Mouse (Mus musculus): ENCODE measurements around the gene U2surp. TPM values are rescaled to one million over a fixed set of nuclear protein-coding genes. Genes with fewer than 3 reads are reported as not detected.

U2surp gene
- total and polyA plus RNA-seq, 3 experiments, result 69.0 to 244 (median 72.1) TPM

DNA sequence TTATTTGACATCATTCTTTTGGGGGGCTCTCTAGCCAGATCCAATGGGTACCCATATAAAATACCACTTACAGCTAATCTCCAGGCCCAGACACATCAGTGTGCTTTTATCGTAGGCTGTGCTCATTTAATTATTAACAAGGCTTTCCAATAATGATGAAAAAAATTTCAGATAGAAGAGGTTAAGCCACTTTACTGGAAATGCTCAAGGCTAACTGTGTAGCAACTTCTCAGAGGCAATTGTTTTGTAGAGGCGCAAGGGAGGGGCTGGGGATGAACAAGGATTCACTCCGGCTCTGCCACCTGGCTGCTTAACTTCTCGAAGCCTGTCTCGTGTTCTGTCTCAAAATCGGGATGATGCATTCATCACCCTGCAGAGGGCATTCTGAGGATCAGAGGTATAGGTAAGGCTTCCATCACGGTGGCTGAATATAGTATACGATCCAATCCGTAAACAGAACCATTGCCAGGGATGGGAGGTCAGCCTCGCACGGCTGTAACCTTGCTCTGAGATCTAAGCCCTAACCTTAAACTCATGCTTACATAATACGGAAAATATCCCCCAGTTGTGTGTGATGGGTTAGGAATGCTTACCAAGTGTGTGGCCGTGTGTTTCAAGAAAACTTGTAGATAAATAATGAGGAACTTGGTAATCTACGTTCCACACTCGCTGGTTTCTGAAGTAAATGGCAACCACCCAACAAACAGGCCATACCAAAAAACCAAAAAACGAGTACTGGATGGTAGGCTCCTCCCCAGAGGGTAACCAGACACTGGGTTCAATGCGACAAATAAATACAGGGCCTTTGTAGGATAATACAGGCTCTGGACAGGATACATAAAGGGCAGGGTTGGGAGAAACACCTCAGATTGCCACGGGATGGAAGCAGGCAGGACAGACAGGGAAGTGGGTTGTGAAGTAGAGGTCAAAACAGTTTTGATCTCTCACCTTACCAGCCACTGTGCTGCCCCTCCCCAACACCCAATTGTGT, 42.7 kb upstream of the U2surp start:
- H3K9ac ChIP-seq (ENCODE audit: control insufficient read depth, low read depth, low read length, poor library complexity, severe bottlenecking), result peak overlapping the region; percentile 71
- H3K27ac ChIP-seq (ENCODE audit: control insufficient read depth, low read depth, low read length), result peak overlapping the region; percentile 99
- peaks cover 0 to 71% of the 10 kb centered on the region in 2 experiments; a peak in 2 of 4 replicates for H3K36me3 ChIP-seq (ENCODE audit: control insufficient read depth in 1 of 2, insufficient read depth in 2 of 2, low read length in 2 of 2)
- H3K9me3 ChIP-seq (replicated peaks; ENCODE audit: insufficient read depth, low read length), result no peaks in the 10 kb centered on the region
- peaks cover 38 to 76% of the 10 kb centered on the region in 2 experiments for H3K4me1 ChIP-seq (ENCODE audit: control insufficient read depth in 1 of 2, insufficient read depth in 2 of 2, low read length in 2 of 2)
- peak overlapping the region; percentile 20 to 45 for H3K4me3 ChIP-seq (ENCODE audit: control insufficient read depth in 1 of 2, insufficient read depth in 1 of 2, low read depth in 2 of 2, low read length in 2 of 2)
- peaks cover 9% of the 10 kb centered on the region for H3K79me2 ChIP-seq (ENCODE audit: control insufficient read depth, insufficient read depth, low read length, poor library complexity)
- H3K27me3 ChIP-seq (ENCODE audit: control insufficient read depth in 1 of 2, insufficient read depth in 2 of 2, low read length in 2 of 2), result no peaks in the 10 kb centered on the region
- DNase-seq (ENCODE audit: low read depth, low spot score), result peak; percentile 97
- TF ChIP-seq SMC3 (IDR thresholded peaks at IDR 0.05; ENCODE audit: low read depth, low read length) (no peak), ETS1 (IDR thresholded peaks at IDR 0.05; ENCODE audit: low read depth, low read length) (peak; percentile 93), MAZ (IDR thresholded peaks at IDR 0.05; ENCODE audit: low read depth, low read length) (peak; percentile 72), ZMIZ1 (IDR thresholded peaks at IDR 0.05; ENCODE audit: low read depth, low read length) (no peak; the same call in 1 of the 2 replicates), POLR2AphosphoS2 (IDR thresholded peaks at IDR 0.05; ENCODE audit: low read length) (no peak; the same call in 1 of the 2 replicates), E2F4 (IDR thresholded peaks at IDR 0.05; ENCODE audit: borderline replicate concordance, low read depth, low read length) (no peak), POLR2A (IDR thresholded peaks at IDR 0.05; ENCODE audit: control insufficient read depth in 1 of 2, insufficient read depth in 1 of 2, low read depth in 1 of 2, low read length in 2 of 2, poor library complexity in 1 of 2) (peak in 1 of 2 experiments; percentile 57; a peak in 2 of 4 replicates), ZC3H11A (IDR thresholded peaks at IDR 0.05; ENCODE audit: low read depth, low read length) (no peak), KAT2A (conservative IDR thresholded peaks at IDR 0.05; ENCODE audit: low read depth, low read length) (no peak), TBP (IDR thresholded peaks at IDR 0.05; ENCODE audit: low read depth, low read length) (peak; percentile 58), CTCF (IDR thresholded peaks at IDR 0.05 in 2 of 3, conservative IDR thresholded peaks at IDR 0.05 in 1 of 3; ENCODE audit: control insufficient read depth in 1 of 3, insufficient read depth in 1 of 3, low read depth in 2 of 3, low read length in 3 of 3, poor library complexity in 1 of 3, severe bottlenecking in 1 of 3) (no peak), NELFE (IDR thresholded peaks at IDR 0.05; ENCODE audit: low read depth, low read length) (peak; percentile 40; the same call in 1 of the 2 replicates), ELF1 (IDR thresholded peaks at IDR 0.05; ENCODE audit: low read depth, low read length) (0 out of 2 replicates have a peak, but pooled peaks have one; percentile 19), MAX (IDR thresholded peaks at IDR 0.05; ENCODE audit: low read length) (peak; percentile 81; the same call in 1 of the 2 replicates), EP300 (IDR thresholded peaks at IDR 0.05; ENCODE audit: low read depth in 1 of 2, low read length in 2 of 2) (peak; percentile 98 to 99), UBTF (IDR thresholded peaks at IDR 0.05; ENCODE audit: borderline replicate concordance, insufficient read depth, low read depth, low read length) (no peak), BHLHE40 (IDR thresholded peaks at IDR 0.05; ENCODE audit: borderline replicate concordance, low read depth, low read length) (peak; percentile 73; the same call in 1 of the 2 replicates), MEF2A (IDR thresholded peaks at IDR 0.05; ENCODE audit: extremely low read depth, insufficient replicate concordance, low read depth, low read length, poor library complexity, severe bottlenecking) (no peak), JUND (IDR thresholded peaks at IDR 0.05; ENCODE audit: low read depth, low read length) (peak; percentile 43; the same call in 1 of the 2 replicates), ZNF384 (IDR thresholded peaks at IDR 0.05; ENCODE audit: low read depth, low read length) (peak; percentile 78), NRF1 (IDR thresholded peaks at IDR 0.05; ENCODE audit: insufficient read depth, low read depth, low read length, poor library complexity, severe bottlenecking) (no peak), ZKSCAN1 (IDR thresholded peaks at IDR 0.05; ENCODE audit: low read depth, low read length) (0 out of 2 replicates have a peak, but pooled peaks have one; percentile 33), HCFC1 (IDR thresholded peaks at IDR 0.05; ENCODE audit: low read depth, low read length) (peak; percentile 58), GATA1 (IDR thresholded peaks at IDR 0.05; ENCODE audit: low read depth, low read length) (peak; percentile 97), GABPA (IDR thresholded peaks at IDR 0.05; ENCODE audit: low read depth, low read length) (no peak), TAL1 (IDR thresholded peaks at IDR 0.05; ENCODE audit: low read length) (peak; percentile 95), MAFK (IDR thresholded peaks at IDR 0.05; ENCODE audit: borderline replicate concordance, low read depth, low read length) (peak; percentile 70; the same call in 1 of the 2 replicates), SIN3A (IDR thresholded peaks at IDR 0.05; ENCODE audit: low read length) (peak; percentile 60), TCF12 (IDR thresholded peaks at IDR 0.05; ENCODE audit: low read depth, low read length) (peak; percentile 97), USF2 (IDR thresholded peaks at IDR 0.05; ENCODE audit: borderline replicate concordance in 1 of 2, insufficient read depth in 1 of 2, low read depth in 1 of 2, low read length in 2 of 2) (no peak), CHD1 (IDR thresholded peaks at IDR 0.05; ENCODE audit: low read depth, low read length) (peak; percentile 68; the same call in 1 of the 2 replicates), RCOR1 (IDR thresholded peaks at IDR 0.05; ENCODE audit: low read depth, low read length) (peak; percentile 90), CHD2 (IDR thresholded peaks at IDR 0.05; ENCODE audit: low read length) (peak; percentile 32; the same call in 1 of the 2 replicates), RAD21 (IDR thresholded peaks at IDR 0.05; ENCODE audit: low read depth, low read length) (no peak)
